Mouse (Mus musculus) brain, embryonic 14.5 days (tissue): ENCODE measurements around the gene Rbm26. TPM values are rescaled to one million over a fixed set of nuclear protein-coding genes. Genes with fewer than 3 reads are reported as not detected.

Experiments used
- DNase-seq: peaks from one replicate; pipeline ENCODE4 v3.0.0-alpha.2; 2011; ENCODE audit warnings: low read depth
- CTCF ChIP-seq: fragments of 200-500 bp; IDR thresholded peaks from 2 replicates; pipeline ENCODE4 v1.5.1; 2012; ENCODE audit warnings: inconsistent platforms, mild to moderate bottlenecking, moderate library complexity, borderline replicate concordance; ENCODE audit not compliant: insufficient read depth, insufficient read length; ENCODE audit errors: extremely low read depth
- POLR2A ChIP-seq: fragments of 200-500 bp; IDR thresholded peaks from 2 replicates; pipeline ENCODE4 v1.6.1; 2012; ENCODE audit warnings: mild to moderate bottlenecking, inconsistent platforms, borderline replicate concordance; ENCODE audit not compliant: poor library complexity, insufficient read depth, insufficient read length, severe bottlenecking; ENCODE audit errors: extremely low read depth
- polyA plus RNA-seq: library from polyadenylated mRNA; depleted of rRNA; stranded (reverse); fragments of >200 nt; gene quantifications from 2 replicates; pipeline ENCODE4 v1.2.3, GENCODE M21; 2012; rRNA removed

Rbm26 gene
- polyA plus RNA-seq, 1 experiment = 59.7 TPM

GRCm38 (mm10) chr14:105084757-105085330, 92.3 kb downstream of the Rbm26 start:
- TF ChIP-seq CTCF (no peak), POLR2A (no peak)
- DNase-seq = peak; percentile 58

- no peak for TF ChIP-seq CTCF
- no peak for TF ChIP-seq POLR2A
- DNase-seq = no peak
Measured at GRCm38 (mm10) chr14:105084106-105084505, 93.0 kb downstream of the Rbm26 start.

- TF ChIP-seq POLR2A = no peak
- TF ChIP-seq CTCF = no peak
- no peak for DNase-seq
Measured at GRCm38 (mm10) chr14:105074776-105075175, 102.4 kb downstream of the Rbm26 start.

GRCm38 (mm10) chr14:105074376-105074775, 102.8 kb downstream of the Rbm26 start:
- no peak for DNase-seq
- TF ChIP-seq CTCF (no peak), POLR2A (no peak)

GRCm38 (mm10) chr14:105071010-105071509, 106.1 kb downstream of the Rbm26 start:
- TF ChIP-seq CTCF (no peak), POLR2A (no peak)

GRCm38 (mm10) chr14:105070258-105071009, 106.7 kb downstream of the Rbm26 start:
- DNase-seq = peak; percentile 35
- no peak for TF ChIP-seq POLR2A
- TF ChIP-seq CTCF = no peak

More at GRCm38 (mm10) chr14:105071010-105071509, 106.1 kb downstream of the Rbm26 start:
- DNase-seq = peak; percentile 42

GRCm38 (mm10) chr14:105068060-105068459, 109.1 kb downstream of the Rbm26 start:
- DNase-seq = no peak

GRCm38 (mm10) chr14:105064243-105064642, 112.9 kb downstream of the Rbm26 start:
- DNase-seq = no peak
- TF ChIP-seq POLR2A = no peak
- no peak for TF ChIP-seq CTCF

More at GRCm38 (mm10) chr14:105068060-105068459, 109.1 kb downstream of the Rbm26 start:
- TF ChIP-seq CTCF (no peak), POLR2A (no peak)

- no peak for TF ChIP-seq POLR2A
- TF ChIP-seq CTCF = no peak
- DNase-seq = no peak
Measured at GRCm38 (mm10) chr14:105061230-105061629, 115.9 kb downstream of the Rbm26 start.

- DNase-seq = no peak
- TF ChIP-seq POLR2A (no peak), CTCF (no peak)
Measured at GRCm38 (mm10) chr14:105057934-105058333, 119.2 kb downstream of the Rbm26 start.

Other genes with a start within 250 kb of the Rbm26 start
- gene Ndfip2, start 81.2 kb upstream of the Rbm26 start, polyA plus RNA-seq = 81.2 and 90.7 TPM in 2 replicates